ENCODE assay signal across 23 mouse cellular contexts in the genomic region with DNA sequence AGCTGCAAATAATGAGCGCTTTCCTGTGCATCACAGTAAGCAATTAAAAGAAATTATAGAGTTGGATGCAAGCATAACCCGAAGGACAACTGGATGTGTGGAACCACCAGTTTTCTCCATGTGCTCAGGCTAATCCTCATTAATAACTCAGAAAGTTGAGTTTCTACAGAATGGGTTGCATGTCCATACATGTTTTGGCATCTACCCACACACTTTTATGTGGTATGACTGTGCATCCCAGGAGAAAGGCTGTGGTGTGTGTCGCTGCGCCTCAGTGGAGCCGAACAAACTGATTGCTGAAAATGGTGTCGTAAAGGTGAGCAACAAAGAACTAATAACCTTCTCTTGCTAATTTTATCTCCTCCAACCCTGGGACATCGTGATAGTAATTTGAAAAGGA. TPM values are rescaled to one million over a fixed set of nuclear protein-coding genes. Genes with fewer than 3 reads are reported as not detected.
DNase-seq lines count a peak whose midpoint lies in the region; ATAC-seq and TF ChIP-seq lines count a peak whose summit lies in the region.
"Had no signal": no experiment of that assay in that cellular context is flagged by ENCODE, and none has a peak within 500 bp of the region (broad histone marks: within the 10 kb centered on the region; RNA-seq: fewer than 3 reads in every experiment).

No protein-coding gene starts in this region.

- H3K4me1 ChIP-seq in CH12.LX (ENCODE audit: control insufficient read depth in 1 of 2, insufficient read depth in 2 of 2), result peaks cover 3 to 20% of the 10 kb centered on the region in 2 experiments; a peak in 3 of 4 replicates
- H3K4me1 ChIP-seq in bone marrow, adult 2 months (ENCODE audit: control insufficient read depth, insufficient read depth, low read length), result no peaks in the 10 kb centered on the region

- no peak overlapping the region for H3K4me2 ChIP-seq in CH12.LX (ENCODE audit: insufficient read depth, low read depth, poor library complexity, severe bottlenecking)

- peak overlapping the region; percentile 82 for H3K27ac ChIP-seq in layer of hippocampus, adult 2 months
- H3K27ac ChIP-seq in CH12.LX (ENCODE audit: insufficient read depth, low read depth), result no peak overlapping the region
- H3K27ac ChIP-seq in bone marrow, adult 2 months (ENCODE audit: control insufficient read depth, insufficient read depth, low read depth, low read length, poor library complexity), result no peak overlapping the region

- in situ Hi-C loops in CH12.LX (cut with MboI; ENCODE audit: low pct_ligation_motif_present, low pct_unique_long_range_greater_than_20kb, low sequenced_read_pairs), result no loop called here

- peak; percentile 63 for TF ChIP-seq EP300 in CH12.LX (IDR thresholded peaks at IDR 0.05; ENCODE audit: low read length)

- H3K27me3 ChIP-seq in CH12.LX (replicated peaks), result no peaks in the 10 kb centered on the region
- H3K27me3 ChIP-seq: Patski had no signal

- no peak for TF ChIP-seq RAD21 in CH12.LX (IDR thresholded peaks at IDR 0.05; ENCODE audit: low read depth, low read length)

- H3K36me3 ChIP-seq in CH12.LX (replicated peaks in 1 of 2; ENCODE audit: control insufficient read depth in 1 of 2, insufficient read depth in 1 of 2, low read length in 1 of 2), result no peaks in the 10 kb centered on the region
- H3K36me3 ChIP-seq: G1E had no signal

- no peak for DNase-seq in layer of hippocampus, adult 2 months (ENCODE audit: low spot score in 2 of 2)
- no peak for DNase-seq in layer of hippocampus, adult 8-10 months (ENCODE audit: low spot score in 2 of 2)
- peak; percentile 54 for DNase-seq in CH12.LX (ENCODE audit: extremely low read depth)
- DNase-seq in cerebellum, adult 9-11 months, result no peak
- DNase-seq: adrenal gland, adult 2 months; adrenal gland, adult 8-10 months; adrenal gland, postnatal 10 days; adrenal gland, postnatal 14 days; adrenal gland, postnatal 25 days; adrenal gland, postnatal 36 days; B cell, adult 2 months; cerebellum, adult 11 months; cerebellum, adult 11-12 months; cerebellum, adult 18-20 months; cerebellum, adult 2 months; cerebellum, adult 8-10 months had no signal

- 81% methylated on average over 7 of the region's 7 CpGs for WGBS in bone marrow, adult 2 months

- H3K9ac ChIP-seq in CH12.LX (ENCODE audit: insufficient read depth, low read depth), result no peak overlapping the region

- TF ChIP-seq CTCF in layer of hippocampus, adult 2 months (conservative IDR thresholded peaks at IDR 0.05), result no peak
- TF ChIP-seq CTCF in CH12.LX (conservative IDR thresholded peaks at IDR 0.05 in 1 of 2, IDR thresholded peaks at IDR 0.05 in 1 of 2; ENCODE audit: low read depth in 2 of 2, low read length in 2 of 2), result no peak
- TF ChIP-seq CTCF in bone marrow, adult 2 months (IDR thresholded peaks at IDR 0.05; ENCODE audit: control insufficient read depth, insufficient read depth, low read length), result no peak

- no peaks in the 10 kb centered on the region for H3K9me3 ChIP-seq in CH12.LX (replicated peaks; ENCODE audit: low read length)
- H3K9me3 ChIP-seq: G1E had no signal

- H3K79me2 ChIP-seq in CH12.LX (replicated peaks; ENCODE audit: control insufficient read depth, extremely low read depth, insufficient read depth, poor library complexity, severe bottlenecking), result no peaks in the 10 kb centered on the region

- no peak for TF ChIP-seq POLR2A in CH12.LX (IDR thresholded peaks at IDR 0.05; ENCODE audit: low read depth, low read length)
- TF ChIP-seq POLR2A in bone marrow, adult 2 months (IDR thresholded peaks at IDR 0.05; ENCODE audit: borderline replicate concordance, control insufficient read depth, low read depth, low read length), result no peak

- no peak overlapping the region for H3K4me3 ChIP-seq in layer of hippocampus, adult 2 months
- no peak overlapping the region for H3K4me3 ChIP-seq in CH12.LX (replicated peaks in 1 of 3; ENCODE audit: low read depth in 2 of 3, low read length in 2 of 3, poor library complexity in 1 of 3)
- H3K4me3 ChIP-seq in bone marrow, adult 2 months (replicated peaks; ENCODE audit: control insufficient read depth, low read depth, low read length), result peak overlapping the region; percentile 16

- dilution Hi-C loops in CH12.LX (cut with MboI; ENCODE audit: extremely low pct_ligation_motif_present, extremely low pct_unique_long_range_greater_than_20kb, low sequenced_read_pairs), result no loop called here

- ATAC-seq in frontal cortex, adult (ENCODE audit: low TSS enrichment), result no peak
- ATAC-seq: activated CD4-positive, CD25-positive, alpha-beta regulatory T cell, adult 4 months; CD4-positive, CD25-positive, alpha-beta regulatory T cell, adult 4 months; Patski had no signal

TF ChIP-seq in CH12.LX, 34 proteins besides CTCF, POLR2A, EP300 and RAD21:
- TF ChIP-seq USF1 (IDR thresholded peaks at IDR 0.05; ENCODE audit: low read depth, low read length) (no peak), BHLHE40 (IDR thresholded peaks at IDR 0.05; ENCODE audit: low read depth, low read length) (peak; percentile 44), MEF2A (IDR thresholded peaks at IDR 0.05; ENCODE audit: borderline replicate concordance, low read depth, low read length) (no peak), CHD1 (IDR thresholded peaks at IDR 0.05; ENCODE audit: low read depth, low read length) (0 out of 2 replicates have a peak, but pooled peaks have one; percentile 75), CHD2 (IDR thresholded peaks at IDR 0.05; ENCODE audit: low read length) (no peak), IRF4 (IDR thresholded peaks at IDR 0.05; ENCODE audit: low read depth, low read length) (peak; percentile 49; the same call in 1 of the 2 replicates), ZC3H11A (IDR thresholded peaks at IDR 0.05; ENCODE audit: low read depth, low read length) (no peak)

RNA-seq across cellular contexts. Expression of a gene that starts 34.8 kb away (rescaled TPM):
- 10 to 100 TPM; 29.6 to 31.2 TPM for total RNA-seq in layer of hippocampus, adult 2 months (2021)
- 10 to 100 TPM; 24.6 to 32.2 (median 29.8) TPM for total RNA-seq in layer of hippocampus, adult 8-10 months (2022)
- total RNA-seq in CH12.LX (2012; rRNA removed), result 0.04 TPM in 2 replicates
- not detected in 2 replicates for total RNA-seq in CH12.LX (2014; rRNA removed)
- polyA plus RNA-seq in CH12.LX (2012; ENCODE audit: insufficient read length, low read depth), result not detected in 2 replicates
- polyA plus RNA-seq in bone marrow, adult 2 months (2011; ENCODE audit: insufficient read depth, insufficient read length, low replicate concordance, missing spikeins), result 0.40 TPM in 1 of 2 replicates, not detected in the other
- total RNA-seq: MEL had no signal
- polyA plus RNA-seq: CD4-positive, CD25-positive, alpha-beta regulatory T cell, adult 4 months; G1E had no signal

Comparison
In these comparisons a context has a peak if more than half of its experiments do, and no peak if none do; other contexts are left out.
1. RNA of a gene that starts 34.8 kb away (total RNA-seq): 24.6 to 32.2 TPM in layer of hippocampus, adult 8-10 months and 29.6 to 31.2 TPM in layer of hippocampus, adult 2 months; 0.04 TPM in CH12.LX; every median in the first group is over 10 times any median in the second.